Mouse (Mus musculus) liver, embryonic 12.5 days (tissue): ENCODE measurements around the gene Caprin1. TPM values are rescaled to one million over a fixed set of nuclear protein-coding genes. Genes with fewer than 3 reads are reported as not detected.

Experiments
- ATAC-seq: fragments of 200-750 bp; cut with Nextera tagmentation; 2 replicates; pipeline ENCODE4 v1.8.0; 2017; ENCODE audit warnings: moderate number of reproducible peaks, mild to moderate bottlenecking, moderate library complexity
- H3K27ac ChIP-seq: fragments of 300-500 bp; sonication (generic); 2 replicates; pipeline ENCODE4 v1.5.1; 2016; ENCODE audit warnings: mild to moderate bottlenecking
- H3K27me3 ChIP-seq: fragments of 300-500 bp; sonication (generic); replicated peaks from 2 replicates; pipeline ENCODE4 v1.6.1; 2016; ENCODE audit warnings: mild to moderate bottlenecking, moderate library complexity
- H3K36me3 ChIP-seq: fragments of 300-500 bp; sonication (generic); 2 replicates; pipeline ENCODE4 v1.6.1; 2016; ENCODE audit warnings: mild to moderate bottlenecking, moderate library complexity
- H3K4me1 ChIP-seq: fragments of 300-500 bp; sonication (generic); 2 replicates; pipeline ENCODE4 v1.6.1; 2016
- H3K4me2 ChIP-seq: fragments of 300-500 bp; sonication (generic); 2 replicates; pipeline ENCODE4 v1.6.1; 2016; ENCODE audit warnings: mild to moderate bottlenecking, moderate library complexity
- H3K4me3 ChIP-seq: fragments of 300-500 bp; sonication (generic); 2 replicates; pipeline ENCODE4 v1.5.1; 2016; ENCODE audit warnings: mild to moderate bottlenecking, moderate library complexity
- H3K9ac ChIP-seq: fragments of 300-500 bp; sonication (generic); 2 replicates; pipeline ENCODE4 v1.6.1; 2016; ENCODE audit warnings: mild to moderate bottlenecking, moderate library complexity
- H3K9me3 ChIP-seq: fragments of 300-500 bp; sonication (generic); replicated peaks from 2 replicates; pipeline ENCODE4 v1.6.1; 2016; ENCODE audit warnings: mild to moderate bottlenecking, moderate library complexity
- WGBS: fragments of 180-500 bp; shearing (Covaris S2); methylation state at CpG from one replicate; pipeline ENCODE4 v1.1.7; 2016; ENCODE audit not compliant: insufficient replicate concordance; 5-methylcytosine and 5-hydroxymethylcytosine counted together
- polyA plus RNA-seq: library from polyadenylated mRNA; unstranded; fragments of >200 nt; fragmentation: Nextera tagmentation; extraction: Ambion mirVana; gene quantifications from 2 replicates; pipeline ENCODE4 v1.2.1, GENCODE M21; 2016

Caprin1 gene
- polyA plus RNA-seq, 1 experiment from 2014 or later = 235 TPM

DNA sequence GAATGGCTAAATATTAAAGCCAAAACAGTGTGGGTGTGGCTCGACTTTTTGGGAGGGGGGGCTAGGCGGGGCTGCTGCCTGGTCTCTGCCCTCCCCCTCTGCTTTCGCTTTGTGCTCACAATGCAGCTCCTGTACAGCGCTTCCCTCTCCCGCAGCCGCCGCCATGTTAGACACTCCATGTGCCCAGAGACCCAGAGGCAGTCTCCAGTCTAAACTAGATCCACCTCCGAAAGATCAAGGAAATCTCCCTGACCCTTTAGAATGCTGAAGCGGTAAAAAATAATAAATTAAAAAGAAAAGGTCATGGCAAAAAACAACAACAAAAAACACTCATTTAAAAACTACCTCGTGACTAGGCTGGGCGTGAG is 1.6 kb downstream of the Caprin1 start:
- H3K9me3 ChIP-seq = no peaks in the 10 kb centered on the region
- ATAC-seq = peak; percentile 69
- under 1% methylated on average over 11 of the region's 11 CpGs for WGBS

DNA sequence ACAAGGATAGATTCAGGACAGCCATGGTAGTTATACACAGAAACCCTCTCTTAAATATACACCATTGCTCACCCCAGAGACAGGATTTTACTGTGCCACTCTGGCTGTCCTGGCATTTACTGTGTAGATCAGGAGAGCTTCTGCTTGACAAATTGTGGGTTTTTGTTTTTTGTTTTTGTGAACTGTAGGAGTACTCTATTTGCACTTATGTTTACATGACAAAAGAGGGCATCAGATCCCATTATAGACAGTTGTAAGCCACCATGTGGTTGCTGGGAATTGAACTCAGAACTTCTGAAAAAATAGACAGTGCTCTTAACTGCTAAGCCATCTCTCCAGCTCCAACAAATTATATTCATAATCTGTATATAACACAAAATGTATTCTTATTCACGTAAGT is 5.4 kb downstream of the Caprin1 start:
- Histone ChIP-seq H3K9me3 (no peaks in the 10 kb centered on the region), H3K4me1 (peaks cover 33% of the 10 kb centered on the region), H3K27ac (no peak overlapping the region), H3K27me3 (no peaks in the 10 kb centered on the region), H3K4me2 (no peak overlapping the region), H3K9ac (no peak overlapping the region), H3K36me3 (peaks cover 70% of the 10 kb centered on the region), H3K4me3 (no peak overlapping the region)
- WGBS = 81% methylated on average over 1 of the region's 1 CpGs
- no peak for ATAC-seq

More for the DNA sequence above, 1.6 kb downstream of the Caprin1 start:
- Histone ChIP-seq H3K4me2 (peak overlapping the region; percentile 76), H3K27ac (peak overlapping the region; percentile 99), H3K4me3 (peak overlapping the region; percentile 99), H3K4me1 (peaks cover 32% of the 10 kb centered on the region), H3K27me3 (no peaks in the 10 kb centered on the region), H3K36me3 (peaks cover 36% of the 10 kb centered on the region), H3K9ac (peak overlapping the region; percentile 98)

DNA sequence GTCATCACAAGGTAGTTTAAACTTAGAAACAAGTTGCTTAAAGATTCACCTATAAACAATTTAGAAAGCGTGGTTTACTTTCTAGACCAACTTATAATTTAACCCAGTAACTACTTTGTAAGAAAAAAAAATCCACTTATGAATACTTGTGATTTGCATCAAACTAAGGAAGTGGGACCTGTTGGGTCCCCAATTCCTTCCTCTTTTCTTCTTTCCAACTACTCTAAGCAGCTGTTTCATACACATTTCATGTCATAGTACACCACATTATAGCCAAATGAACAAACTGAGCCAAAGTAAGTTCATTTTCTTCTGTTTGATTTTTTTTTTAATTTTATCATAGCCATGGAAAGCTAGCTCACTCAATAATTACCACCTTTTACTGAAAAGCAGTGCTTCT is 11.7 kb downstream of the Caprin1 start:
- Histone ChIP-seq H3K4me1 (peaks cover 12% of the 10 kb centered on the region), H3K4me3 (no peak overlapping the region), H3K9ac (no peak overlapping the region), H3K9me3 (no peaks in the 10 kb centered on the region), H3K27ac (no peak overlapping the region), H3K27me3 (no peaks in the 10 kb centered on the region), H3K4me2 (no peak overlapping the region), H3K36me3 (peaks cover 82% of the 10 kb centered on the region)
- 86% methylated on average over 1 of the region's 1 CpGs for WGBS
- ATAC-seq = no peak

- Histone ChIP-seq H3K9ac (no peak overlapping the region), H3K4me3 (no peak overlapping the region), H3K36me3 (peaks cover 82% of the 10 kb centered on the region), H3K27ac (no peak overlapping the region), H3K27me3 (no peaks in the 10 kb centered on the region), H3K4me1 (peaks cover 2% of the 10 kb centered on the region), H3K4me2 (no peak overlapping the region), H3K9me3 (no peaks in the 10 kb centered on the region)
- ATAC-seq = no peak
- WGBS = 83% methylated on average over 4 of the region's 4 CpGs
Observed at GRCm38 (mm10) chr2:103784621-103785020, 12.8 kb downstream of the Caprin1 start.

- 51% methylated on average over 1 of the region's 1 CpGs for WGBS
- H3K27me3 ChIP-seq = no peaks in the 10 kb centered on the region
- peaks cover 29% of the 10 kb centered on the region for H3K36me3 ChIP-seq
- H3K9ac ChIP-seq = no peak overlapping the region
- peak overlapping the region; percentile 77 for H3K4me2 ChIP-seq
- no peaks in the 10 kb centered on the region for H3K9me3 ChIP-seq
- no peak overlapping the region for H3K4me3 ChIP-seq
- ATAC-seq = no peak
- peaks cover 29% of the 10 kb centered on the region for H3K4me1 ChIP-seq
- H3K27ac ChIP-seq = 0 out of 2 replicates have a peak overlapping the region, but pooled peaks have one; percentile 20
Observed at GRCm38 (mm10) chr2:103762492-103762891, 35.0 kb downstream of the Caprin1 start.

GRCm38 (mm10) chr2:103761993-103762392 is 35.5 kb downstream of the Caprin1 start:
- peaks cover 32% of the 10 kb centered on the region for H3K36me3 ChIP-seq
- H3K9ac ChIP-seq = peak overlapping the region; percentile 55
- H3K4me1 ChIP-seq = peaks cover 29% of the 10 kb centered on the region
- no peaks in the 10 kb centered on the region for H3K27me3 ChIP-seq
- no peak for ATAC-seq
- peak overlapping the region; percentile 79 for H3K4me3 ChIP-seq
- H3K9me3 ChIP-seq = no peaks in the 10 kb centered on the region
- H3K4me2 ChIP-seq = peak overlapping the region; percentile 77
- 0 out of 2 replicates have a peak overlapping the region, but pooled peaks have one; percentile 80 for H3K27ac ChIP-seq
- WGBS = 18% methylated on average over 4 of the region's 4 CpGs

GRCm38 (mm10) chr2:103760906-103761716 is 36.3 kb downstream of the Caprin1 start, which contains the start of gene Nat10:
Gene Nat10, minus strand, starts transcription at chr2:103761270.
- peak within 1 kb of the TSS; percentile 79 for H3K4me3 ChIP-seq
- H3K9me3 ChIP-seq = no peaks in the 10 kb centered on the region
- H3K4me2 ChIP-seq = peak within 1 kb of the TSS; percentile 77
- H3K9ac ChIP-seq = peak within 1 kb of the TSS; percentile 76
- H3K27ac ChIP-seq = peak within 1 kb of the TSS; percentile 80
- peaks cover 32% of the 10 kb centered on the region for H3K36me3 ChIP-seq
- under 1% methylated on average over 47 of the region's 47 CpGs for WGBS
- H3K4me1 ChIP-seq = peaks cover 29% of the 10 kb centered on the region
- H3K27me3 ChIP-seq = no peaks in the 10 kb centered on the region
- ATAC-seq = peak; percentile 92

GRCm38 (mm10) chr2:103760421-103760820 is 37.0 kb downstream of the Caprin1 start:
- Histone ChIP-seq H3K4me3 (peak overlapping the region; percentile 79), H3K27me3 (no peaks in the 10 kb centered on the region), H3K36me3 (peaks cover 33% of the 10 kb centered on the region), H3K9me3 (no peaks in the 10 kb centered on the region), H3K9ac (peak overlapping the region; percentile 76), H3K4me2 (peak overlapping the region; percentile 77), H3K27ac (peak overlapping the region; percentile 80), H3K4me1 (peaks cover 29% of the 10 kb centered on the region)
- under 1% methylated on average over 12 of the region's 12 CpGs for WGBS
- ATAC-seq = no peak

- Histone ChIP-seq H3K9ac (no peak overlapping the region), H3K27ac (no peak overlapping the region), H3K4me2 (no peak overlapping the region), H3K36me3 (peaks cover 73% of the 10 kb centered on the region), H3K4me3 (no peak overlapping the region), H3K4me1 (peaks cover 12% of the 10 kb centered on the region), H3K9me3 (no peaks in the 10 kb centered on the region), H3K27me3 (no peaks in the 10 kb centered on the region)
- no peak for ATAC-seq
- 76% methylated on average over 9 of the region's 9 CpGs for WGBS
Observed at GRCm38 (mm10) chr2:103755458-103756085, 41.9 kb downstream of the Caprin1 start.

DNA sequence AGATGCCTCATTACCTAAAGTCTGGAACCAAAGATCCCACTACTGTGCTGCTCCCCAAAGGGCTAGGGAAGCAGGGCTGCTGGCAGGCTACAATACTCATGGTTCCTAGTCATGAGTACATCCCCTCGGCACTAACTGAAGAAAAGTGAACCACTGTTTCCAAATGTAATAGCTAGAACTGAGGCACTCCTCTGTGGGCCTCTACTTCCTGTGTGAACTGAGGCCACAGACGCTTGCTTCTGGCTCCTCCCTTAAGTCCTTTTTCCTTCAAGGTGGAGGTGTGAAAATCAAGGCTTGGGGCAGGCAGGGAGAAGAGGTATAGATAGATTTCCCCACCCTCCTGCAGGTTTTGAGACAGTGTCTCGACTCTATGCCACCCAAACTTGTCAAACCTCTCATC is 42.8 kb downstream of the Caprin1 start:
- Histone ChIP-seq H3K4me3 (no peak overlapping the region), H3K4me2 (no peak overlapping the region), H3K36me3 (peaks cover 82% of the 10 kb centered on the region), H3K9me3 (no peaks in the 10 kb centered on the region), H3K4me1 (peaks cover 3% of the 10 kb centered on the region), H3K9ac (no peak overlapping the region), H3K27ac (no peak overlapping the region), H3K27me3 (no peaks in the 10 kb centered on the region)
- no peak for ATAC-seq
- 70% methylated on average over 3 of the region's 3 CpGs for WGBS

DNA sequence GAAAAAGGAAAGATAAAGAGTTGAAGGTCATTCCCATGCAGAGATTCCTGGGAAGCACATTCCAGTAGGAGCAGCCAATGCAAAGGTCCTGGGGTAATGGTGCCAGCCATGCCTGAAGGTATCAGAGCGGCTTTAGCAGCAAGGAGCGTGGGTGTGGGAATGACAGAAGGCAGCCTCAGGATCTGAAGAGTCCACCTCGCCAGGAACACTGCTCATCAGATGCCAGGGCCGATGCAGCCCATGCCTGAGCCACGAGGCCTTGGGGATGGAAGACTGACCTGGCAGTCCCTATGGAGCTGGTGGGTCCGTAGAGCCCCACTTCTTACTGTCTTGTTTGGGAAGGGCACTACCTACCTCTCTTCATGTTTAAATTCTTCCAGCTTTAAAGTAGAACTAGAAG is 45.7 kb downstream of the Caprin1 start:
- H3K4me3 ChIP-seq = no peak overlapping the region
- H3K36me3 ChIP-seq = peaks cover 99% of the 10 kb centered on the region
- no peaks in the 10 kb centered on the region for H3K27me3 ChIP-seq
- no peak for ATAC-seq
- no peak overlapping the region for H3K27ac ChIP-seq
- H3K4me1 ChIP-seq = peaks cover 11% of the 10 kb centered on the region
- H3K4me2 ChIP-seq = no peak overlapping the region
- no peaks in the 10 kb centered on the region for H3K9me3 ChIP-seq
- 82% methylated on average over 6 of the region's 6 CpGs for WGBS
- no peak overlapping the region for H3K9ac ChIP-seq

GRCm38 (mm10) chr2:103749091-103749490 is 48.4 kb downstream of the Caprin1 start:
- Histone ChIP-seq H3K27me3 (no peaks in the 10 kb centered on the region), H3K4me2 (no peak overlapping the region), H3K9me3 (no peaks in the 10 kb centered on the region), H3K4me1 (peaks cover 19% of the 10 kb centered on the region), H3K9ac (no peak overlapping the region), H3K36me3 (peaks cover 97% of the 10 kb centered on the region), H3K27ac (no peak overlapping the region), H3K4me3 (no peak overlapping the region)
- WGBS = 77% methylated on average over 3 of the region's 3 CpGs
- no peak for ATAC-seq
